Mouse (Mus musculus): ENCODE measurements around the gene Sipa1. TPM values are rescaled to one million over a fixed set of nuclear protein-coding genes. Genes with fewer than 3 reads are reported as not detected.

Gene Sipa1
- polyA plus RNA-seq, 1 experiment from 2014 or later, result 17.5 TPM

GRCm38 (mm10) chr19:5652570-5652969, 10.9 kb downstream of the Sipa1 start:
- Histone ChIP-seq H3K4me3 (ENCODE audit: low read depth, low read length) (no peak overlapping the region), H3K27me3 (ENCODE audit: control insufficient read depth, insufficient read depth, low read depth, low read length) (peaks cover 28% of the 10 kb centered on the region), H3K36me3 (ENCODE audit: control insufficient read depth, insufficient read depth, low read length) (peaks cover 2% of the 10 kb centered on the region; the same call in 1 of the 2 replicates), H3K4me2 (ENCODE audit: low read length) (no peak overlapping the region), H3K9me3 (replicated peaks; ENCODE audit: control insufficient read depth, low read length, poor library complexity, severe bottlenecking) (no peaks in the 10 kb centered on the region), H3K4me1 (ENCODE audit: control insufficient read depth, insufficient read depth, low read length) (peaks cover 21% of the 10 kb centered on the region), H3K9ac (ENCODE audit: low read depth, low read length) (no peak overlapping the region), H3K27ac (ENCODE audit: low read length) (no peak overlapping the region)
- 80% methylated on average over 6 of the region's 6 CpGs for WGBS
- no peak for ATAC-seq

GRCm38 (mm10) chr19:5651502-5652274, 11.8 kb downstream of the Sipa1 start:
- 50% methylated on average over 13 of the region's 13 CpGs for WGBS
- Histone ChIP-seq H3K9ac (ENCODE audit: low read depth, low read length) (no peak overlapping the region), H3K27ac (ENCODE audit: low read length) (no peak overlapping the region), H3K4me2 (ENCODE audit: low read length) (no peak overlapping the region), H3K4me3 (ENCODE audit: low read depth, low read length) (no peak overlapping the region), H3K9me3 (replicated peaks; ENCODE audit: control insufficient read depth, low read length, poor library complexity, severe bottlenecking) (no peaks in the 10 kb centered on the region), H3K27me3 (ENCODE audit: control insufficient read depth, insufficient read depth, low read depth, low read length) (peaks cover 28% of the 10 kb centered on the region), H3K4me1 (ENCODE audit: control insufficient read depth, insufficient read depth, low read length) (peaks cover 21% of the 10 kb centered on the region), H3K36me3 (ENCODE audit: control insufficient read depth, insufficient read depth, low read length) (peaks cover 11% of the 10 kb centered on the region; the same call in 1 of the 2 replicates)
- ATAC-seq, result no peak

- 71% methylated on average over 6 of the region's 6 CpGs for WGBS
These were observed 14.2 kb downstream of the Sipa1 start for GRCm38 (mm10) chr19:5649298-5649741.

GRCm38 (mm10) chr19:5648401-5649297, 14.9 kb downstream of the Sipa1 start:
- Histone ChIP-seq H3K4me2 (ENCODE audit: low read length) (peak overlapping the region; percentile 66), H3K9me3 (replicated peaks; ENCODE audit: control insufficient read depth, low read length, poor library complexity, severe bottlenecking) (no peaks in the 10 kb centered on the region), H3K27ac (ENCODE audit: low read length) (peak overlapping the region; percentile 79), H3K36me3 (ENCODE audit: control insufficient read depth, insufficient read depth, low read length) (peaks cover 30% of the 10 kb centered on the region), H3K4me3 (ENCODE audit: low read depth, low read length) (peak overlapping the region; percentile 31), H3K27me3 (ENCODE audit: control insufficient read depth, insufficient read depth, low read depth, low read length) (peaks cover 4% of the 10 kb centered on the region), H3K9ac (ENCODE audit: low read depth, low read length) (peak overlapping the region; percentile 68), H3K4me1 (ENCODE audit: control insufficient read depth, insufficient read depth, low read length) (peaks cover 14% of the 10 kb centered on the region)
- 14% methylated on average over 26 of the region's 26 CpGs for WGBS
- ATAC-seq, result peak; percentile 86

More at GRCm38 (mm10) chr19:5649298-5649741, 14.2 kb downstream of the Sipa1 start:
- Histone ChIP-seq H3K9me3 (replicated peaks; ENCODE audit: control insufficient read depth, low read length, poor library complexity, severe bottlenecking) (no peaks in the 10 kb centered on the region), H3K9ac (ENCODE audit: low read depth, low read length) (peak overlapping the region; percentile 68), H3K36me3 (ENCODE audit: control insufficient read depth, insufficient read depth, low read length) (peaks cover 27% of the 10 kb centered on the region), H3K4me1 (ENCODE audit: control insufficient read depth, insufficient read depth, low read length) (peaks cover 20% of the 10 kb centered on the region), H3K4me3 (ENCODE audit: low read depth, low read length) (peak overlapping the region; percentile 31), H3K27me3 (ENCODE audit: control insufficient read depth, insufficient read depth, low read depth, low read length) (peaks cover 10% of the 10 kb centered on the region), H3K4me2 (ENCODE audit: low read length) (peak overlapping the region; percentile 66), H3K27ac (ENCODE audit: low read length) (peak overlapping the region; percentile 79)
- ATAC-seq, result peak; percentile 6; the same call in 1 of the 2 replicates

- Histone ChIP-seq H3K4me2 (ENCODE audit: low read length) (no peak overlapping the region), H3K27me3 (ENCODE audit: control insufficient read depth, insufficient read depth, low read depth, low read length) (no peaks in the 10 kb centered on the region; the same call in 1 of the 2 replicates), H3K27ac (ENCODE audit: low read length) (peak overlapping the region; percentile 5; the same call in 1 of the 2 replicates), H3K9me3 (replicated peaks; ENCODE audit: control insufficient read depth, low read length, poor library complexity, severe bottlenecking) (no peaks in the 10 kb centered on the region), H3K4me1 (ENCODE audit: control insufficient read depth, insufficient read depth, low read length) (peaks cover 11% of the 10 kb centered on the region), H3K9ac (ENCODE audit: low read depth, low read length) (no peak overlapping the region), H3K4me3 (ENCODE audit: low read depth, low read length) (no peak overlapping the region), H3K36me3 (ENCODE audit: control insufficient read depth, insufficient read depth, low read length) (peaks cover 33% of the 10 kb centered on the region)
- WGBS, result 95% methylated on average over 6 of the region's 6 CpGs
- ATAC-seq, result no peak
These were observed 15.7 kb downstream of the Sipa1 start for GRCm38 (mm10) chr19:5647791-5648190.

- peaks cover 42% of the 10 kb centered on the region for H3K36me3 ChIP-seq (ENCODE audit: control insufficient read depth, insufficient read depth, low read length)
- no peak overlapping the region for H3K27ac ChIP-seq (ENCODE audit: low read length)
- H3K27me3 ChIP-seq (ENCODE audit: control insufficient read depth, insufficient read depth, low read depth, low read length), result no peaks in the 10 kb centered on the region
- no peak overlapping the region for H3K9ac ChIP-seq (ENCODE audit: low read depth, low read length)
- no peak overlapping the region for H3K4me2 ChIP-seq (ENCODE audit: low read length)
- H3K4me3 ChIP-seq (ENCODE audit: low read depth, low read length), result no peak overlapping the region
- no peaks in the 10 kb centered on the region for H3K9me3 ChIP-seq (replicated peaks; ENCODE audit: control insufficient read depth, low read length, poor library complexity, severe bottlenecking)
- peaks cover 11% of the 10 kb centered on the region for H3K4me1 ChIP-seq (ENCODE audit: control insufficient read depth, insufficient read depth, low read length)
- ATAC-seq, result no peak
- 90% methylated on average over 8 of the region's 8 CpGs for WGBS
These were observed 16.7 kb downstream of the Sipa1 start for GRCm38 (mm10) chr19:5646731-5647330.

- no peaks in the 10 kb centered on the region for H3K27me3 ChIP-seq (ENCODE audit: control insufficient read depth, insufficient read depth, low read depth, low read length)
- WGBS, result 93% methylated on average over 9 of the region's 9 CpGs
- no peak for ATAC-seq
These were observed 18.2 kb downstream of the Sipa1 start for GRCm38 (mm10) chr19:5645280-5645679.

GRCm38 (mm10) chr19:5641641-5642040, 21.9 kb downstream of the Sipa1 start:
- 90% methylated on average over 8 of the region's 8 CpGs for WGBS
- Histone ChIP-seq H3K4me1 (ENCODE audit: control insufficient read depth, insufficient read depth, low read length) (peaks cover 15% of the 10 kb centered on the region), H3K36me3 (ENCODE audit: control insufficient read depth, insufficient read depth, low read length) (peaks cover 55% of the 10 kb centered on the region), H3K27ac (ENCODE audit: low read length) (no peak overlapping the region), H3K27me3 (ENCODE audit: control insufficient read depth, insufficient read depth, low read depth, low read length) (no peaks in the 10 kb centered on the region), H3K9ac (ENCODE audit: low read depth, low read length) (no peak overlapping the region), H3K4me2 (ENCODE audit: low read length) (no peak overlapping the region), H3K9me3 (replicated peaks; ENCODE audit: control insufficient read depth, low read length, poor library complexity, severe bottlenecking) (no peaks in the 10 kb centered on the region), H3K4me3 (ENCODE audit: low read depth, low read length) (no peak overlapping the region)
- no peak for ATAC-seq

More at GRCm38 (mm10) chr19:5645280-5645679, 18.2 kb downstream of the Sipa1 start:
- no peak overlapping the region for H3K4me3 ChIP-seq (ENCODE audit: low read depth, low read length)
- H3K27ac ChIP-seq (ENCODE audit: low read length), result no peak overlapping the region
- H3K9ac ChIP-seq (ENCODE audit: low read depth, low read length), result no peak overlapping the region
- peaks cover 57% of the 10 kb centered on the region for H3K36me3 ChIP-seq (ENCODE audit: control insufficient read depth, insufficient read depth, low read length)
- no peak overlapping the region for H3K4me2 ChIP-seq (ENCODE audit: low read length)
- H3K4me1 ChIP-seq (ENCODE audit: control insufficient read depth, insufficient read depth, low read length), result peaks cover 11% of the 10 kb centered on the region
- no peaks in the 10 kb centered on the region for H3K9me3 ChIP-seq (replicated peaks; ENCODE audit: control insufficient read depth, low read length, poor library complexity, severe bottlenecking)
